8 mouse cellular contexts compared by ENCODE assay signal in the genomic region with DNA sequence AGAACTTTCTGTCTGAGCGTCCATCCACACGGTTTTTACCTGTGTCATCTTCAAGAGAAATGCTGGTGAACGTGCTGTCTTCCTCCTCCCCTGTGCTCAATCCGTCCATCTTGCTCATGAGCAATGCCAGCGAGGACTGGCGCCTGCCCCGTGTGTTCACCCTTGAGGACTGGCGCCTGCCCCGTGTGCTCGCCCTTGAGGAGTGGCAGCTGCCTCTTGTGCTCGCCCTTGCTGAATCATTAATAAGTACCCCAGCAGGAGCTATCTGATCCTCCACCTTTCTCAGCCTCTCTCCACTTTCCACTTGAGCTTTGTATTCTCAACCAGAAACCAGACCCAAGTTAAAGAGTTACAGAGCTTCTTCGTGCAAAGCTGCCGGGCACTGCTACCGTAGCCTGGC. TPM values are rescaled to one million over a fixed set of nuclear protein-coding genes. Genes with fewer than 3 reads are reported as not detected.
DNase-seq lines count a peak whose midpoint lies in the region; ATAC-seq and TF ChIP-seq lines count a peak whose summit lies in the region.

A gene (minus strand): TSS at position 170 of the 400 bp plus-strand sequence.

- H3K27me3 ChIP-seq in cerebellum, adult 2 months (ENCODE audit: control insufficient read depth, insufficient read depth, low read length): no peaks in the 10 kb centered on the region

- WGBS in cerebellum, adult 2 months: 72% methylated on average over 14 of the region's 14 CpGs
- WGBS in macrophage (ENCODE audit: missing documents): 89% methylated on average over 14 of the region's 14 CpGs

- no peaks in the 10 kb centered on the region for H3K4me1 ChIP-seq in cerebellum, adult 2 months (ENCODE audit: control insufficient read depth, insufficient read depth, low read length)

- no peak for TF ChIP-seq CTCF in cerebellum, adult 2 months (IDR thresholded peaks at IDR 0.05; ENCODE audit: borderline replicate concordance, insufficient read depth, low read depth, low read length)

- H3K36me3 ChIP-seq in macrophage (ENCODE audit: inconsistent target): no peaks in the 10 kb centered on the region

- no peak for ATAC-seq in erythroblast, adult 5-6 weeks (replicated peaks; ENCODE audit: low FRiP score, poor library complexity, severe bottlenecking)

- no peak for DNase-seq in cerebellum, adult 2 months
- no peak for DNase-seq in cerebellum, postnatal 36 days
- no peak for DNase-seq in heart, postnatal 14 days
- peak; percentile 80 to 88 for DNase-seq in kidney, postnatal 36 days
- no peak for DNase-seq in right cerebral cortex, adult 18-20 months
- DNase-seq in B cell, adult 2 months: no peak

- TF ChIP-seq POLR2A in cerebellum, adult 2 months (IDR thresholded peaks at IDR 0.05; ENCODE audit: borderline replicate concordance, insufficient read depth, low read length): no peak

- H3K79me2 ChIP-seq in macrophage (ENCODE audit: inconsistent target): no peaks in the 10 kb centered on the region

- intact Hi-C loops in heart, postnatal 14 days (cut with DNase I): no loop called here

- no peak within 1 kb of the TSS for H3K27ac ChIP-seq in cerebellum, adult 2 months (ENCODE audit: insufficient read depth, low read length)
- no peak within 1 kb of the TSS for H3K27ac ChIP-seq in macrophage

- no peak within 1 kb of the TSS for H3K4me3 ChIP-seq in cerebellum, adult 2 months (replicated peaks; ENCODE audit: insufficient read depth, low read depth, low read length)
- H3K4me3 ChIP-seq in macrophage (ENCODE audit: inconsistent target): no peak within 1 kb of the TSS

RNA-seq across cellular contexts. Expression of the gene that starts here (rescaled TPM):
- polyA plus RNA-seq in cerebellum, adult 2 months (2012; rRNA removed): 289 and 298 TPM in 2 replicates
- total RNA-seq in erythroblast, adult 5-6 weeks (2015; ENCODE audit: low replicate concordance): 40.9 and 47.0 TPM in 2 replicates
- 52.7 and 55.6 TPM in 2 replicates for total RNA-seq in erythroblast, adult 5-6 weeks (2017; ENCODE audit: low replicate concordance)
- total RNA-seq in heart, postnatal 14 days (2021): 10 to 100 TPM; 39.6 to 44.3 TPM
- 10 to 100 TPM in 17 of 26 experiments, 1 to 10 TPM in 9; 3.6 to 36.5 (median 14.2) TPM for total RNA-seq in macrophage (2018; cell fraction: chromatin; rRNA removed)
- total RNA-seq in macrophage (2018; cell fraction: cytosol; rRNA removed): 10 to 100 TPM; 35.1 to 68.6 (median 52.9) TPM
- total RNA-seq in macrophage (2018; cell fraction: nucleus; rRNA removed): 10 to 100 TPM in 25 of 26 experiments, 1 to 10 TPM in 1; 9.8 to 47.0 (median 14.3) TPM
- polyA plus RNA-seq in macrophage (2018): 44.9 to 115 TPM (median 73.0 TPM) in 3 replicates

Comparison
In these comparisons a context has a peak if more than half of its experiments do, and no peak if none do; other contexts are left out.
1. DNase-seq: peak in kidney, postnatal 36 days (2 of 2); none in cerebellum, adult 2 months (0 of 2), cerebellum, postnatal 36 days (0 of 2), heart, postnatal 14 days (0 of 2), right cerebral cortex, adult 18-20 months (single experiment) and B cell, adult 2 months (0 of 2).